Mouse (Mus musculus) neural tube, embryonic 13.5 days (tissue): Measurements from ENCODE around the gene Fbxo47. TPM values are rescaled to one million over a fixed set of nuclear protein-coding genes. Genes with fewer than 3 reads are reported as not detected.

Experiments
- ATAC-seq: fragments of 200-750 bp; cut with Nextera tagmentation; 2 replicates; pipeline ENCODE4 v1.8.0; 2017; ENCODE audit warnings: low read depth, mild to moderate bottlenecking, moderate TSS enrichment, moderate library complexity
- H3K27ac ChIP-seq: fragments of 300-500 bp; sonication (generic); replicated peaks from 2 replicates; pipeline ENCODE4 v1.5.1; 2015; ENCODE audit warnings: moderate library complexity, mild to moderate bottlenecking, inconsistent platforms
- H3K27me3 ChIP-seq: fragments of 300-500 bp; sonication (generic); 2 replicates; pipeline ENCODE4 v1.6.1; 2015; ENCODE audit warnings: mild to moderate bottlenecking, inconsistent platforms
- H3K36me3 ChIP-seq: fragments of 300-500 bp; sonication (generic); 2 replicates; pipeline ENCODE4 v1.6.1; 2015; ENCODE audit warnings: mild to moderate bottlenecking, inconsistent platforms
- H3K4me1 ChIP-seq: fragments of 300-500 bp; sonication (generic); replicated peaks from 2 replicates; pipeline ENCODE4 v1.6.1; 2015; ENCODE audit warnings: inconsistent platforms
- H3K4me2 ChIP-seq: fragments of 300-500 bp; sonication (generic); 2 replicates; pipeline ENCODE4 v1.6.1; 2015; ENCODE audit warnings: inconsistent platforms, mild to moderate bottlenecking, moderate library complexity
- H3K4me3 ChIP-seq: fragments of 300-500 bp; sonication (generic); 2 replicates; pipeline ENCODE4 v1.5.1; 2015; ENCODE audit warnings: mild to moderate bottlenecking, inconsistent platforms
- H3K9ac ChIP-seq: fragments of 300-500 bp; sonication (generic); 2 replicates; pipeline ENCODE4 v1.6.1; 2015; ENCODE audit warnings: moderate library complexity, mild to moderate bottlenecking, inconsistent platforms
- H3K9me3 ChIP-seq: fragments of 300-500 bp; sonication (generic); 2 replicates; pipeline ENCODE4 v1.6.1; 2016; ENCODE audit warnings: inconsistent platforms
- WGBS: fragments of 180-500 bp; shearing (Covaris S2); methylation state at CpG from one replicate; pipeline ENCODE4 v1.1.7; 2015; 5-methylcytosine and 5-hydroxymethylcytosine counted together
- polyA plus RNA-seq: library from polyadenylated mRNA; unstranded; fragments of >200 nt; fragmentation: Nextera tagmentation; extraction: Ambion mirVana; gene quantifications from 2 replicates; pipeline ENCODE4 v1.2.1, GENCODE M21; 2015

Fbxo47 gene
- polyA plus RNA-seq, 1 experiment from 2014 or later: 0.53 TPM

- WGBS: 52% methylated on average over 5 of the region's 5 CpGs
- H3K27me3 ChIP-seq: no peaks in the 10 kb centered on the region
- no peak overlapping the region for H3K9ac ChIP-seq
- H3K4me2 ChIP-seq: no peak overlapping the region
- no peak overlapping the region for H3K27ac ChIP-seq
- H3K4me3 ChIP-seq: no peak overlapping the region
- H3K9me3 ChIP-seq: no peaks in the 10 kb centered on the region
- no peak for ATAC-seq
- peaks cover 76% of the 10 kb centered on the region for H3K36me3 ChIP-seq
- peaks cover 53% of the 10 kb centered on the region for H3K4me1 ChIP-seq
Measured at GRCm38 (mm10) chr11:97817379-97817778, 66.6 kb downstream of the Fbxo47 start.

DNA sequence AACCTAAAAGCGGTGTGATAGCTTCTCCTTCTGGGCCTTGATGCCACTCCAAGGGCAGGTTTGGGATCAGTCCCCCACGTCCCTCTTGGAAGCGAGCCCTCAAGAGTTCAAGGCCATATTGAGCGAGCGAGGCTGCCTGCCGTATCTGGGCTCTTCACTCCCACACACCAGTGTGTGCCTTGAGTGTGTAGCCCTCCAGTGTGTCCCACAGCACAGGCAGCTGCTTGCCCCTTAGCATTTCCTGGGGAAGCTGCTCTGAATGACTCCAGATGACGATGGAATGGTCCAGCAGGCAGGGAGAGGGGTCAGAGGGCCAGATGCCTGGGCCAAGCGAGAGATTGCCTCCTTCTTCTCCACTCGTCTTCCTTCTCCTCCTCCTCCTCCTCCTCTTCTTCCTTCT, 67.0 kb downstream of the Fbxo47 start:
- Histone ChIP-seq H3K4me2 (no peak overlapping the region), H3K36me3 (peaks cover 74% of the 10 kb centered on the region), H3K27me3 (no peaks in the 10 kb centered on the region), H3K4me1 (peaks cover 58% of the 10 kb centered on the region), H3K9ac (no peak overlapping the region; the same call in 1 of the 2 replicates), H3K9me3 (no peaks in the 10 kb centered on the region), H3K27ac (no peak overlapping the region; the same call in 1 of the 2 replicates), H3K4me3 (no peak overlapping the region)
- 69% methylated on average over 9 of the region's 9 CpGs for WGBS
- no peak for ATAC-seq

- H3K27me3 ChIP-seq: no peaks in the 10 kb centered on the region
- H3K4me2 ChIP-seq: no peak overlapping the region
- H3K36me3 ChIP-seq: peaks cover 67% of the 10 kb centered on the region
- no peak overlapping the region for H3K27ac ChIP-seq
- no peak for ATAC-seq
- 80% methylated on average over 5 of the region's 5 CpGs for WGBS
- no peaks in the 10 kb centered on the region for H3K9me3 ChIP-seq
- no peak overlapping the region for H3K9ac ChIP-seq
- H3K4me3 ChIP-seq: no peak overlapping the region
- H3K4me1 ChIP-seq: peaks cover 65% of the 10 kb centered on the region
Measured at GRCm38 (mm10) chr11:97816176-97816575, 67.8 kb downstream of the Fbxo47 start.

DNA sequence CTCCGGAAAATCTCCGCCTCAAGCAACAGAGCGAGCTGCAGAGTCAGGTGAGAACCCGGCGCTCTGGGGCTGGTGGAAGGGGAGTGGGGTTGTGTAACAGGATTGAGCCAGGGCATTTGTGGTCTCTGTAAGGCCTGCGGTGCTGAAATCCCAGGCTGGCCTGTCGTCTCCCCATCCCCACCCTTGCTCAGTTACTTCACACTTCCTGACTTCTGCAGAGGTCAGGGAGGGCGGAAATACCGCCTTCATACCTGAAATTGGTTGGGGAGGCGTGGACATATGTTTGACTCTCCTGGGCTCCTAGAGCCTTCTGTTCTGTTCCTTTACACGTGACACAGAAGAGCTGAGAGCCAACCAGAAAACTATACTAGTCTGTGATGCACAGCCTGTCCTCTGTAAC, 68.2 kb downstream of the Fbxo47 start:
- H3K4me2 ChIP-seq: no peak overlapping the region
- no peak overlapping the region for H3K4me3 ChIP-seq
- ATAC-seq: no peak
- H3K27ac ChIP-seq: no peak overlapping the region
- H3K4me1 ChIP-seq: peaks cover 70% of the 10 kb centered on the region
- H3K36me3 ChIP-seq: peaks cover 62% of the 10 kb centered on the region
- no peak overlapping the region for H3K9ac ChIP-seq
- 87% methylated on average over 11 of the region's 11 CpGs for WGBS
- H3K27me3 ChIP-seq: no peaks in the 10 kb centered on the region
- H3K9me3 ChIP-seq: no peaks in the 10 kb centered on the region

GRCm38 (mm10) chr11:97813746-97814515, 70.0 kb downstream of the Fbxo47 start:
- Histone ChIP-seq H3K9ac (0 out of 2 replicates have a peak overlapping the region, but pooled peaks have one; percentile 51), H3K27ac (peak overlapping the region; percentile 90), H3K27me3 (no peaks in the 10 kb centered on the region), H3K4me3 (no peak overlapping the region), H3K4me2 (no peak overlapping the region), H3K36me3 (peaks cover 56% of the 10 kb centered on the region), H3K4me1 (peaks cover 76% of the 10 kb centered on the region), H3K9me3 (no peaks in the 10 kb centered on the region)
- ATAC-seq: no peak
- WGBS: 77% methylated on average over 16 of the region's 17 CpGs

DNA sequence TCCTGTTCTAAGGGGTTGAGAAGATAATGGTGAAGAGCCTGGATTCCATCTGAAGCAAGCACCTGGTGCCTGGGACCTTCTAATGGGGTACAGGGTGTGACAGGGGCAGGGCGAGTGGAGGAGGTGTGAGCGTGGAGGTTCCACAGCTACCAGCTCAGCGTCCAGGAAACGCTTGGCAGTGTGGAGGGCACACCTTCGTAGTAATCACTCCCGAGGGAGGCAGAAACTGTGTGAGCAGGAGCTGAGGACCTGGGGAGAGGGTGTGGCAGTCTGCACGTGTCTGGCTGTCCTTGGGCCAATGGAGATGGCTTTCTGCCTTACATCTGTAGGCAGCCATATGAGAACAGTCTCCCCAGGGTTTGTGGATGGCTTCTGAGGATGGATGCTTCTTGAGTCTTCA, 70.9 kb downstream of the Fbxo47 start:
- peaks cover 76% of the 10 kb centered on the region for H3K4me1 ChIP-seq
- H3K27me3 ChIP-seq: no peaks in the 10 kb centered on the region
- H3K4me3 ChIP-seq: no peak overlapping the region
- peak; percentile 24; the same call in 1 of the 2 replicates for ATAC-seq
- peak overlapping the region; percentile 51 for H3K9ac ChIP-seq
- H3K36me3 ChIP-seq: peaks cover 60% of the 10 kb centered on the region
- 42% methylated on average over 7 of the region's 7 CpGs for WGBS
- H3K4me2 ChIP-seq: peak overlapping the region; percentile 40
- H3K9me3 ChIP-seq: no peaks in the 10 kb centered on the region
- H3K27ac ChIP-seq: peak overlapping the region; percentile 90

DNA sequence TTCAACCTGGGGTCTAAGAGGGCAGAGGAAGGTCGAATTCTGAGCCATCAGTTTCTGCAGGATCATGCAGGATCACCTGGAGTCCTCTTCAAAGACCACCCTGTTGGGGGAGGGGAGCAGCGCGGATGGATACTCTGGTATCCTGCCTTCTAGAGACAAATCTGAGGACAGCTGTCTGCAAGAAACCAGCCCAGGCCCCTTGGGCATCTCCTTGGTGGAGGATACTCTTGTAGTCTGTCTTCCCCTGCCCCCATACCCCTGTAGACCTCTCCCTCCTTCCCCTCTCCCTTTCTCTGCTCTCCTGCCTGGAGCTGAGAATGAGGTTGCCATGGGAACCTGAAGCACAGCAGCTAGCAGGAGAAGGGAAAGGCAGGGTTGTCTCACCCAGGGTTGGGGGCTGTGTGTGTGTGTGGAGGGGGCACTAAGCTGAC, 71.4 kb downstream of the Fbxo47 start:
- H3K27ac ChIP-seq: peak overlapping the region; percentile 90
- H3K4me2 ChIP-seq: peak overlapping the region; percentile 40
- H3K36me3 ChIP-seq: peaks cover 60% of the 10 kb centered on the region
- H3K9ac ChIP-seq: peak overlapping the region; percentile 51
- H3K4me3 ChIP-seq: no peak overlapping the region
- peak; percentile 86 for ATAC-seq
- peaks cover 76% of the 10 kb centered on the region for H3K4me1 ChIP-seq
- no peaks in the 10 kb centered on the region for H3K27me3 ChIP-seq
- 37% methylated on average over 3 of the region's 3 CpGs for WGBS
- H3K9me3 ChIP-seq: no peaks in the 10 kb centered on the region

GRCm38 (mm10) chr11:97811569-97812362, 72.2 kb downstream of the Fbxo47 start:
- H3K4me1 ChIP-seq: peaks cover 75% of the 10 kb centered on the region
- H3K4me2 ChIP-seq: peak overlapping the region; percentile 40
- ATAC-seq: peak; percentile 12; the same call in 1 of the 2 replicates
- no peaks in the 10 kb centered on the region for H3K9me3 ChIP-seq
- peaks cover 61% of the 10 kb centered on the region for H3K36me3 ChIP-seq
- peak overlapping the region; percentile 51 for H3K9ac ChIP-seq
- peak overlapping the region; percentile 90 for H3K27ac ChIP-seq
- WGBS: 33% methylated on average over 13 of the region's 13 CpGs
- H3K27me3 ChIP-seq: no peaks in the 10 kb centered on the region
- H3K4me3 ChIP-seq: no peak overlapping the region

DNA sequence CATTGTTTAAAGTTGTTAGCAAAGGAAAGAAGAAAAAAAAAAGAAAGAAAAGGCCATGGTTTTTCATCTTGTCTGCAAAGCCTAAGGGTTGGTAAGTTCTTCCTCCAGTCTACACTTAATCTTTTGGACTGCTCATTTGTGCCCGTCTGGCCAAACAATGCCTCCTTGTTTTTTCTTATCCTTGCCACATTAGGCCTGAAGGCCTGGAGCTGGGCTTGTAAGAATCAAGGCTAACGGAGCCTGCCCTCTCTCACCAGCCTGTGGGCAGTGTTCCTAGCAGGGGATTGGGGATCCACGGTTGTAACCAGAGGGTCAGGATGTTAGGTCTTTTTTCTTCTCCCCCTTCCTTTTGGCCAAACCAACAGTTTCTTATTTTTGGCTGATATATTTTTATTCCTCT, 73.0 kb downstream of the Fbxo47 start:
- Histone ChIP-seq H3K9me3 (no peaks in the 10 kb centered on the region), H3K4me2 (0 out of 2 replicates have a peak overlapping the region, but pooled peaks have one; percentile 9), H3K4me1 (peaks cover 81% of the 10 kb centered on the region), H3K27ac (peak overlapping the region; percentile 90), H3K9ac (peak overlapping the region; percentile 51; the same call in 1 of the 2 replicates), H3K36me3 (peaks cover 54% of the 10 kb centered on the region), H3K27me3 (no peaks in the 10 kb centered on the region), H3K4me3 (no peak overlapping the region)
- ATAC-seq: no peak
- 23% methylated on average over 3 of the region's 3 CpGs for WGBS

DNA sequence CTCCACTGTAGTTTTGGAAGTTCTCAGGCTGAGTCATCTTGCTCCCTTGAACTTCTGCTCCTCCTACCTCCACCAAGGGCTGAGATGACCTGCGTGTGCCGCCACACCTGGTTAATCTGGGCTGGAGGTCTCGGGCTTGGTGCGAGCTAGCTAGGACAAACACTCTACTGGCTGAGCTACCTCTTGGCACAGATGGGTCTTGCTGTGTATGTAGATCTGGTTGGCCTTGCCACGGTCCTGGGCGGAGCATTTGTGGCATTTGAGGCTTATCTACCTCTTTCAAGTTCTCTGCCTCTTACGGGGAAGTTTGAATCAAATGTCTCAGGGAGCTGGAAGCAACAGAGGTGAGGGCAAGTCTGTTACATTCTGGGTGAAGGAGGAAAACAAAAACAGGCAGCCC, 73.6 kb downstream of the Fbxo47 start:
- WGBS: 86% methylated on average over 7 of the region's 7 CpGs
- no peak overlapping the region for H3K4me3 ChIP-seq
- H3K27me3 ChIP-seq: no peaks in the 10 kb centered on the region
- H3K36me3 ChIP-seq: peaks cover 47% of the 10 kb centered on the region
- H3K9me3 ChIP-seq: no peaks in the 10 kb centered on the region
- peaks cover 87% of the 10 kb centered on the region for H3K4me1 ChIP-seq
- ATAC-seq: no peak
- no peak overlapping the region for H3K4me2 ChIP-seq
- 0 out of 2 replicates have a peak overlapping the region, but pooled peaks have one; percentile 14 for H3K27ac ChIP-seq
- H3K9ac ChIP-seq: no peak overlapping the region

DNA sequence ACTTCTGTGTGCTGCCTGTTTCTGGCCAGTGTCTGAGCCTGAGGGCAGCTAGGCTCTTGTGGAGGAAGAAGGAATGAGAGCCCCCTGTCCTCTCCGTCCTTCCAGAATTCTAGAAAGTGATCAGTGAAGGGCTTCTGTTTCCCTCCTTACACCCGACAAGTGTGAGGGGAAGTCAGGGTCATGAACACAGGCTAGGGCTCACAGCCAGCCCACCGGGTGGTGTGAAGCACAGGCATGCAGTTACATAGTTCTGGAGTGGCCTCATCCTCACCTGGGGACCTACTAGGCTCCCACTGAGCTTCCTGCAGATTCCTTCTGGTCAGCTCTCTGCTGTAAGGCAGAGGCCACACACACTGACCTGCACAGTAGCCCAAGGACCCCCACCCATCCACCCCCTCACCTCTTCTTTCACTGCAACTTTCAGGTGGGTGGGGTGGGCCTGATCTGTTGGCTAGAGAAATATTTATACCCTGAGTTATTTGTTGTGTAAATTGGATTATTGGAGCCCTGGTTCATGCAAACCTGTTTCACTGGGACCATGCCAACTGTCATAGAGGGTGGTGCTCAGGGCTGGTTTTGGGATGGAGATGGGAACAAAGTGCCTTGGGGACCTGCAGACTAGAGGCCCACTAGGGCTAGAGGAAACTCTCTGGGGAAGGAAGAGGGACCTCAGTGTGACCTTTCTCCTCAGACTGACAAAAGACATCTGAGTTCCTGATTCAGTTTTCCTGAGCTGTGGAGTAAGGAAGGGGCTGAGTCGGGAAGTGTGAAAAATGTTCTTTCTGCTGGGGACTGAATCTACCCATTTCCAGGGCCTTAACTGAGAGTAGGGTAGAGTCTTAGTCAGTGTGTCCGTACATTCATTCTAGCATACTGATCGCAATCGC, 74.5 kb downstream of the Fbxo47 start:
- Histone ChIP-seq H3K9ac (no peak overlapping the region), H3K4me3 (no peak overlapping the region), H3K27ac (peak overlapping the region; percentile 61), H3K4me1 (peaks cover 96% of the 10 kb centered on the region), H3K4me2 (no peak overlapping the region), H3K9me3 (no peaks in the 10 kb centered on the region), H3K27me3 (no peaks in the 10 kb centered on the region), H3K36me3 (peaks cover 39% of the 10 kb centered on the region)
- ATAC-seq: no peak
- WGBS: 75% methylated on average over 7 of the region's 7 CpGs
